Mouse (Mus musculus): Measurements from ENCODE around the gene Utp6.

DNA sequence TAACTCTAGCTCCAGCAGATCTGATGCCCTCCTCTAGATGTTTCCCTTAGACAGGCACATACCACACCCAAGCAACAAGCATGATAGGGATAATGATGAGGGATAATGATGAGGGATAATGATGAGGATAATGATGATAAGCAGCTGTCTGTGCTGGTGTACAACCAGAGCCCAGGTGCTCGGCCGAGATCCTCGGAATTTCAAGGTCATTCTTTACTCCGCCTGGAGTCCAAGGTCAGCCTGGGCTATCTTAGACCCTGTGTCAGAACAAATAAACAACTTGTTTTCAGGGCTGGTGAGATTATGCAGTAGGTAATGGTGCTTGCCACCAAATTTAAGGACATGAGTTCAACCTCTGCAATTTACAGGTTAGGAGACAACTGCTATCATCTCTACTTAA is 24.7 kb upstream of the Utp6 start:
- no peak for TF ChIP-seq POLR2A (IDR thresholded peaks at IDR 0.05; ENCODE audit: borderline replicate concordance, low read depth, low read length)
- no peak for TF ChIP-seq CTCF (IDR thresholded peaks at IDR 0.05; ENCODE audit: low read depth, low read length)

All from bone marrow macrophage, adult 2 months (primary cell).